Mouse (Mus musculus) right cerebral cortex, postnatal 4 days (tissue): Measurements from ENCODE around the gene Tmub2.

Source experiments
- DNase-seq: peaks from one replicate; pipeline ENCODE4 v3.0.0-alpha.2; 2022

The Tmub2 gene

DNA sequence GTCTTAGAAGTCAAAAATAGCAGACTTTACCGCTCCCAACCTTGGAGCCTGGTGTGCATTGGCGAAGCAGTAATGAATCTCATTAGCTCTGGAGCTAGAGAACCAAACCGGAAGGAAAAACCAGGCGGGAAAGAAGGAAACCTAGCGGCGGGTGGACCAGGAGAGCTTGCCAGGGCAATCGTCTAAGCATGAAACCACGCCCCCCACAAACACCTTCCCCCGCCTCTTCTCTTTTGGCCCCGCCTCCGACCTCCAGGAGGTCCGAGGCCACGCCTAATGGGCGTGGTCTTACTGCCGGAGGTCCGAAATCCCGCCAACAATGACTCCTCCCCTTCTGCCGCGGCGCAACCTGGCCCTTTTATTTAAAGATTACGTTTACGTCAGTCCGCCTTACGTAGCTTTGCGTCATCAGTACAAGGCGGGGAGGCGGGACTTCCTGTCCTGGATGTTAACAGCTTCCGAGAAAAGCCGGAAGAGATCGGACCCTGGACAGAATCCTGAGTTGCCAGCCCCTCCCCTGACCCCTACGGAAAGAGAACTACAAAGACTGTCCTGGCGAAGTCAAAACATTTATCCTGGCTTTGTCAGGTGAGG lies at the start of gene Tmub2:
TSS of gene Tmub2 (plus strand) at position 431 of the 594 bp plus-strand sequence.
- DNase-seq: peak; percentile 88

DNA sequence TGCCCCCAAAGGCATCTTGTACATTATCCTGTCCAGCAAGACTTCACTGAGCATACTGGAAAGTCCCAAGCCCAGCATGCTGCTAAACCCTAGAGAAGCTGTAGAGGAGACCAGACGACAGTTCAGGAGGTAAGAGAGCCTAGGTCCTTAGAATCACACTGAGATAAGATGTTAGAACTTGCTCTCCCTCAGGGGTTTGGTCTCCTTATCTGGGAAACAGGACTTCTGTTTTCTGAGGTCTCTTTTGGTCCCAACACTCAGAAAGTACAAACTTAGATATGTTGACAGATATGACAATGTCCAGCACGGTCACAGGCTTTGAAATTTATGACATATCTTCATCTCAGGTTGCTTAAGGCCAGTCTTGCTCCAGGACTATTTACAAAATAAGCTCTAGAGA lies 48.7 kb upstream of the Tmub2 start:
- DNase-seq: no peak

DNA sequence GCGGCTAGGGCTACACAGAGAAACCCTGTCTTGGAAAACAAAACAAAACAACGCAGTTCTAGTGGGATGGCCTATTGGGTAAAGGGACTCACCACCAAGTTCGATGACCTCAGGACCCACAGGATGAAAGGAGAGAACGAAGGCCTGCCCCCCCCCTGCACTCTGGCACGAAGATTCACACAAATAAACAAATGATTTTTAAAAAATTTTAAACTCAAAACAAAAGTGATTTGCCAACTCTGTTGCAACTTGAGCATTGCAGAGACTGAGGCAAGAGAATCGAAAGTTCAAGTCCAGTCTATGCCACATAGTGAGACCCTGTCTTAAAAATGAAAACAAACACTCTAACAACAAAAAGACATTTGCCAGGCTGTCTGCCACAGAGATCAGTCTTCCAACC lies 44.1 kb upstream of the Tmub2 start:
- no peak for DNase-seq

DNA sequence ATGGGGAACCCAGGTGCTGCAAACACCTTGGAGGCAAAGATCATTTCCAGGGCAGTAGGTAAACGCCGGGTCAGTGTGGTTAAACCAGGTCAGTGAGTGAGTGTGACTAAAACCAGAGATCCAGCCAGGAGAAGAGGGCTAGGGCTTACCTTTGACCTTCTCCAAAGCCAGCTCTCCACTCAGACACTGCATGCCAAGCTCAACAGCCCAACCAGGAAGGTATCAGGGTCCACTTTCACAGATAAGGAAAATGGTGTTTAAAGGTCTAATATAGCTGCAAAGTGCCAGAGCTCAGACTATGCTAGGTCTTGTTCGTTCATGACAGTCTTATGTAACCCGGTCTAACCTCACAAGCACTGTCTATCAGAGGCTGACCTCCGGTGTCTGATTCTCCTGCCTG lies 43.5 kb upstream of the Tmub2 start:
- no peak for DNase-seq

DNA sequence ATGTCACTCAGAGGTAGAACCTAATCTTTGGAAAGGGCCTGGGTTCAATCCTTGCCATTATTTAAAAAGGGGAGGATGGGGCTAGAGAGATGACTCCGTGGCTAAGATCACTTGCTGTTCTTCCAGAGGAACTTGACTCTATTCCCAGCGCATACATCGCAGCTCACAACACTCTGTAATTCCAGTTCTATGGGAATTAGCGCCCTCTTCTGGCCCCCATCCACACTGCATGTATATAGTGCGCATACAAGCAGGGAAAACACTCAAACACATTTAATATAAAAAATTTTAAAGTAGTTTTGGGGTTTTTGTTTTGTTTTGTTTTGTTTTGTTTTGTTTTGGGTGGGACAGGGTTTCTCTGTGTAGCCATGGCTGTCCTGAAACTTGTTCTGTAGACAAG lies 42.9 kb upstream of the Tmub2 start:
- no peak for DNase-seq

DNA sequence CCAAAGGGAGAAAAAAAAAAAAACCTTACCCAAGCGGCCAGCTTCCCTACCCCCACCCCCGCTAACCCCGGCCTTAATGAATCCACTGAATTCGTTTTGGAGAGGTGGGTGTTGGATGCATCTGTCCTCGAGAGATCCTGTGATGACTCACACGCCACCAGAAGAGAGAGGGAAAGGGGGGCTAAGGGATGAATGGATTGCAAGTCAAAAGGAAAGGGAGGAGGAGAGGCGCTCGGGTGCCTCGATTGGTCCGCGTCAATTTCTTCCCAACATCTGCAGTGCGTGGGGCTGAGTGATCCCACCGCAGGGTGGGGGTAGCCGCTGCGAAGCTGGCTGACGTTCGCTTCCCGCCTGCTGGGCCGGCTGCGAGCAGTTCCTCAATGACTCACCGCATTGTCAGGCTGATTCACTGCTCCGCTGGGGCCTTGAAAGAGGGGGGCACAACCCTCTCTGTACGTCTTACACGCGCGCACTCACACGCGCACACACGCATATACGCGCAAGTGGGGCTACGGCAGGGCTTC lies 39.7 kb upstream of the Tmub2 start:
- DNase-seq: peak; percentile 66

DNA sequence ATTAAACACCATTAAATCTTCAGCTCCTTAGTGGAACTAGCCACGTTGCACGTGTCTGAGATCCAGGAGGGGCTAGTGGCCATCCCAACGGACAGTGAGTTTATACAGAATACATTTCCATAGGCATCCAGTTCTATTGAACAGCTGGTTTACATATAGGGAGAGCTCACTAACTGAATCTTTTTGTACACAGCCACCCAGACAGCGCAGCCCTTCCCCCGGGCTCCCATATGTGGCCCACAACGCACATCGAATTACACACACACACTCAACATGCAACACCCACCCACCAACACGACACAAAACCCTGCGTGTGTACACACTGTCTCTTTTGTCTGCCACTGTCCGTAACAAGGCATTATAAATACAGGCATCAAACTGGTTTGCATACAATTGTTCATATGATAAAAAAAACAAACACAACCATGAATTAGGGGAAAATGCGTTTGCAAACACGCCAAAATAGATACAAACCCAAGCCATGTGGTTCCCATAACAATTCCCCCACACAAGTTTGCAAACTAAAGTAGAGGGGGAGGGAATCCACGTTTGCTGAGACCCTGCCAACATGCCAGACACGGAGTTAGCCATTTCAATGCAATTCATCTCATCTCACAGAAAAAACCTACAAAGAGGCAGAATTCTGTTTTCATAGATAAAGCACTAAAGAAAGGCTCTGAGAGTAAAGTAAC lies 39.0 kb upstream of the Tmub2 start:
- DNase-seq: no peak

DNA sequence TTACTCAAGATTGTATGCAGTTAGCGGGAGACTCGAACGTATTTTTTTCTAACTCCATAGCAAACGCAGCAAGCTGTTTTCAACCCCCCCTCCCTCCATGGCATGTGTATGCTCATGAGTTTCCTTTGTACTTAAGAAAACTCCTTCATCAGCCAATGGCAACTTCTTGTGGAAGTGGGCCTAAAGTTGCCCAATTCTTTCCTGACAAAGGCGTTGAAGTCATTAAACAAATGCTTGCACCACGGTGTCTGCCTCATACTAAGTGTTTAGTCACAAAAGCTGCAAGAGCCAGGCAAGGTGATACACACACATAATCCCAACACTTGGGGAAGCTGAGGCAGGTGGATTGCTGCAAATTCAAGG lies 38.5 kb upstream of the Tmub2 start:
- no peak for DNase-seq

DNA sequence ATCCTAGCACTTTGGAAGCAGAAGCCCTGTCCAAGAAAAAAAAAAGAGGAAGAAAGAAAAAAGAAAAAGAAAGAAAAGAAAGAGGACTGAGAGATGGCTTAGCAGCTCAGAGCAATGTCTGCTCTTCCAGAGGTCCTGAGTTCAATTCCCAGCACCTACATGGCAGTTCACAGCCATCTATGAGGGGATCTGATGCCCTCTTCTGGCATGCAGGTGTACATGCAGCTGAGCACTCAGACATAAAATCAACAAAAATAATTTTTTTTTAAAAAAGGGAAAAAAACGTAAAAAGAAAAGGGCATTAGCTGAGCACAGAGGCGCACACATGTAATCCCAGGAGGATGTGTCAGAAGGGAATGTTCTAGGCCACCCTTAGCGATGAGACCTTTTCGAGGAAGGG lies 37.9 kb upstream of the Tmub2 start:
- DNase-seq: no peak

DNA sequence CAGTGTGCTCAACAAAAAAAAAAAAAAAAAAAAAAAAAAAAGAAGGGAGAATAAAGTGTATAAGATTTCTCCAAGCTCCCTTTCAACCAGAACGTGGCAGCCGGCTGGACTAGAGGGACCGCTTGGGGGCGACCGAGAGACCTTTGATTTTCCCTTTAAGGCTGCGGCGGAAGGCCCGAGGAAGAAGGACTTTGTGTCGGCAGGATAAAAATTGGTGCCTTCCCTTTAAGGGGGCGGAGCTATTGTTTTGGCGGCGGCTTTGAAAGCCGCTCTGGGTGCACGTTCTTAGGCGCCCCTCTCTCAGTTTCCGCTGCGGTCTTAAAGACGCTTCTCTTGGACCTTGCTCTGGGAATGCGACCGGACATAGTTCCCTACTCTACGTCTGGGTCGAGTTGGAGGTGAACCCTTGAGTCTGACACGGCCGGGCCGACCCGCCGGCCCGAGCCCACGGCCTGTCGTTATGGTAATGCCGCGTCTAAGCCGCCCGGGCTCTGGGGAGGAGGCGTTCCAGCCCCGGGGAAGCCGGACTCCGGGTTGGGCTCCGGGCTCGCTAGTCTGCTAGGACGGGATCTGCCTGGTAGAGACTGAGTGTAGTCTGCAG lies 36.0 kb upstream of the Tmub2 start, which contains the start of gene BC030867:
TSS of gene BC030867 (plus strand) at position 253 of the 601 bp plus-strand sequence.
- peak; percentile 98 for DNase-seq

DNA sequence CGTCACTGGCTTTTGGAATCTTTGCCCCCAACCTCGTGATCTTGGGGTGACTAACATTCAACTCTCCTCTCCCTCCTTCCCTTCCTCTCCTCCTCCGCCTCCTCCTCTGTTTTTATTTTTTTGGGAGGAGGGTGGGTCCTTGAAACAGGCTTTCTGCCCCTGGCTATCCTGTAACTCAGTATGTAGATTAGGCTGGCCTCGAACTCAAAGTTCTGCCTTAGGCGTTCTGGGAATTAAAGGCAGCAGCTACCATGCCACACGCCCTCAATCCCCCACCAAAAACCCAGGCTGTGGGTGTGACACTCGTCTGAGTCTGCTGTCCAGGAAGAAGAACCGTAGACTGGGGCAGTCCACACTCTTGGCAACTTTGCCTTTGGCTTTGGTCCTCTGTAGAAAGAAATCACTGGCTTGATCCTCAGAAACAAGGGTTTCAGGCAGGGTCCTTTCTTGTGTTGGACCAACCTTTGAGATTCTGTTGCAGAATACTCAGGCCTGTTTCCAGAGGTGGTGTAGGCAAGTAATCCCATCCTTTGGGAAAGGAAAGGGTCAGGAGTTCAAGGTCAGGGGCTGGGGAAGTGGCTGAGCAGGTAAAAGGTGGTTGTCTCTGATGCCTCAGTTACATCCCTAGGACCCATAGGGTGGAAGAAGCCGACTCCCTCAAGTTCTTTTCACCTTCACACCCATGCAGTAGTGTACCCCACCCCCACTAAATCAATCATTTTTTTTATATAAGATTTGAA lies 35.2 kb upstream of the Tmub2 start:
- DNase-seq: no peak

DNA sequence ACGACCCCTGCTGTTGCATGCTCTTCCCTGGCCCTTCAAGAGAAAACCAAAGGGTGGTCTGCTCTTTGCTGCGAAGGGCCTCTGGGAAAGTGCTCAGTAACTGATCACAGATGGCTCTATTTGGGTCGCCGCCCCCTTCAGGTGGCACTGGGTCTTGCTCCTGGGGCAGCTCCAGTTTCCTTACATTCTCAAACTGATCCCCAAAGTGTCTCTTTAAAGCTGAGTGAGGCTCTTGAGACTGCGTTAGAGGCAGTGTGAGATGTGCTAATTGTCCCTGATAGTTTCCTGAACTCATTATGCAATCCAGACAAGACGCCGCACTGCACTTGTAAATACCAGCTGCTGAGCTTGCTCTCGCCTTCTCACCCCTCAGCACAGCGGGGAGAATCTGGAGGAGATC lies 27.2 kb upstream of the Tmub2 start:
- peak; percentile 31 for DNase-seq

DNA sequence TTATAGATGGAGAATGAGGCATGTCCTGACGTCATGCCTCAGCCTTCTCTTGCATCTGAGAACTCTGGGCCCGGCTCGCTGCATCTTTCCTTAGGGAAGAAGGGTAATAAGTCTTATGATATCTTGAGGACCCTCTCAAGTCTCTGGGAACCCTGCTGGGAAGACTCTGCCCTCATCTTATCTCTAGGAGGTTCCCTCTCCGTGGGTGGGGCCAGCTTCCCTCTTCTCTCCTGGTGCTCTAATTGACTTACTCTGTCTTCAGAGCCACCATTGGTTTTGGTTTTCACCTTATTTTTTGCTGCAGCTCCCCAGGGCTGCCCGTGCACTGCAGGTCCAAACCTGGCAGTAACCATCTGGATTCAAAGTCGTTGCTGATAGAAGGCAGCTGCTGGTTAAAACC lies 26.6 kb upstream of the Tmub2 start:
- no peak for DNase-seq

DNA sequence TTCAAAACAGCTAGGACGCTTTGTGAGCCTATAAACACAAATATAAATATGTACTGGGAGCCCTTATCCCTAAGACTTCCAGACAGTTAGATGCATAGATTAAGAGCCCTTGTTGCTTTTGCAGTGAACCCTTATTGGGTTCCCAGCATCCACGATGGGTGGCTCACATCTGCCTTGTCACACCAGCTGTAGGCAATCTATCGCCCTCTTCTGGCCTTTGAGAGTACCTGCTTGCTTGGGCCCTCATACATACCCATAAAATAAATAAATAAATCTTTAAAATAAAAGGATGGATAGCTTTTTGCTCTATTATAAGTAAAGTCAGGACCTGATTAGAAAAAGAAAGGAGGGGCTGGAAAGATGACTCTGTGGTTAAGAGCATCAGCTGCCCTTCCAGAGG lies 26.2 kb upstream of the Tmub2 start:
- no peak for DNase-seq

DNA sequence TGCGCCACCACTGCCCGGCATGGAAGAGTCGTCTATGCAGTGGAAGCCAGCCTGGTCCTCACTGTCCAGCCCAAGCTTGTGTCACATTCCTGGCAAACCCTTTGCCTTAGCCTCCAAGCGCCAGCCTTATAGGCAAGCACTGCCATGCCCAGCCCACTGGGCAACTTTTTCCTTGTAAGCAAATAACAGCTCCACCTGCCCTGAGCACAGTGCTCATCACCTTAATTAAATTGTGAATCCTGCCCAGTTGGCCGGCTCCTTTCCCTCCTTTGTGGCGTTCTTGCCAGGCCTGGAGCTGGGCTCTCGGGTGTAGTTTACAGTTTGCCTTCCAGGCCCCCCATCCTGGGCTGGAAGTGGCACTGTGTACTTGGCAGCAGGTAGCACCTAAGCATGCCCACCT lies 21.5 kb upstream of the Tmub2 start:
- no peak for DNase-seq

DNA sequence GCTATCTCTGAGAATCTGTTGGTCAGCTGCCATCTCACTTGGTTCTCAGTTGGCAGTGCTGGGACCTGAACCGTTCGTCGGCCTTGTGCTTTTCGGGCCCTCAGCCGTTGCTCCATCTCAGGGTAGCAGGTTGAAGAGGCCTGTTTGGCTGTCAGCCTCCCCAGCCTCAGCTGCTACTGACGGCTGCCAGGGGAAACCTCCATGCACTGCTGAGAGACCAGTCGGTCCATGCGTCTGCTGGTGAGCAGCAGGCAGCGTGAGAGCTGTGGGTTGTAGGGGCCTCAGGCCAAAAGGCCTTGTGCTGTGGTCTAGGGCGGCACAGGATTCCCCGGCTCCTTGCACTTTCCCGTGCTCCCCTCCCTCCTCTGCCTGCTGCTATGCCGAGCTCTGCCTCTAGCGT lies 18.9 kb upstream of the Tmub2 start:
- DNase-seq: no peak

DNA sequence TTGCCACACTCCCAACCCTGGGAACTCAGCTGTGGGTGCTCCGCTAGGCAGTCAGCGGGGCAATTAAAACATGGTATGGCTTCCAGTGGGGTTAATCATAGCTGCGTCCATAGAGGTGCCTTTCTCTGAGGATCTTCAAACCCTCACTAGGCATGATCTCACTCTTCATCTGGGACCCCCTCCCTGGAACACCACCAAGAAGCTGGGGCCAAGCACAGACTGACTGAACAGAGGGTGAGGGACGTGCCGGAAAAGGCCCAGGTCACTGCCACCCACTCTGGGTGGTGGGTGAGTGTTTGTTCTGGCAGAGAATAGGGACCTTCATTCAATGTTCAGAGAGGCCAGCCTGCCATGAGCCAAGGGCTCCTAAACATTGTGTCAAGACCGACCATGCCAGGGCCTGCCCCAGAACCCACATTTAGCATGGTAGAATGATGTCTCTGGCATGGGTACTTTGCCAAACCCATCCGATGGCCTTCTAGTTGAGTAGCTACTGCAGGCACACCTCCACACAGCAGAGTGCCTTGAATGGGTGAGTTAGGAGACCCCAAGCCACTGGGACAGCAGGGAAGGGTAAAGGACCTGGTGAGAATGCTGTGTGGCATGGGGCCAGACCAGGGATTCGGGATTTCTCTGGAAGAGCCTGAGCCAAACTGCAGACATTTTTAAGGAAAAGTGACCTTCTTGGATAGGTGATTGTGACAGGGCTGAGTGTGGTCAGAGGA lies 17.9 kb upstream of the Tmub2 start:
- DNase-seq: no peak

DNA sequence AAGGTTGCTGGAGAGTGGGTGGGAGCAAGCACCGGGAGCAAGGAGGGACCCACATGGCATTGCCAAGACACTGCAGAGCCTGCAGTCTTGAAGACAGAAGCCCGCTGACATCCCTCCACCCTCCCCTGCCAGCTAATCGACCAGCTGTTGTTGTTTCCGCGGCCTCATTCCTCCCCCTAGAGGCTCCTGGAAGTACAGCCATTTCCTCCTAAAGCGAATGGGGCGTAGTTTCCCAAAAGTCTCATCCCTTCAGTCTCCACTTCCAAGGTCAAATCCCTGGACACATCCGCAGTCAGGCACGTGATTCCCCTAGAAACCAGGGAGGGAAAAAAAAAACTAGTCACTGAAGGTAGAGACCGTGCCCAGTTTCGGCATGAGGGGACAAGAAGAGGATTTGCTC lies 17.3 kb upstream of the Tmub2 start:
- DNase-seq: peak; percentile 66

DNA sequence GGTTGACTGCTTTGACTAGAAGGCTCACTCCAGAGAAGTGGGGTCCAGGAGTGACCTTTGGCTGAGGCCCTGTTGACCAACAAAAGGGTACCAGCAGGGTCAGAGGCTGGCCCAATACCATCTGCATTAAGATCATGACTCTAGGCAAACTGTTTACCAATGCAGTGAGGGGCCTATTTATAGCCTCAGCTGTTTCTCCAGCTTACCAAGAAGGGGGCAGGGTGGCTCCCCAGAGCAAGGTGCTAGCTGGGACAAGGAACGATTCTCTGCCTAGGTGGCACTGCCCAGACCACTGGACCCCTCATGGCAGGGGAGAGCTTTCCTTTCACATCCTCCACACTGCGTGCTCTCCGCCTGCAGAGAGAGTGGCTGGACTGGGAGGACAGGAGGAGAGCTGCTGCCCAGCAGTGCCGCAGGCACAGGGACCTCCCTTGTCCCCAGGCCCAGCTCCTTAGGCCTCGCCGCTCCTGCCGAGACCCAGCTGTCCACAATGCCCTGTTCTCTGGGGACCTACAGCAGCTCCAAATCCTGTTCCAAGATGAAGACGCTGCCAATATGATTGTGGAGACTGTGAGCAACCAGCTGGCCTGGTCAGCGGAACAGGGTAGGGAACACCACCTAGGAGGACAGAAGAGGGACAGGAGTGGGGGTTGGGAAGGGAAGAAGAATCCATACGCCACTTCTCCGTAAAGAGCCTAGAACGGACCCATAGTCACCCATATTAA lies 16.0 kb upstream of the Tmub2 start, which contains the start of gene Asb16:
TSS of gene Asb16 (plus strand) at position 224 of the 725 bp plus-strand sequence.
- DNase-seq: no peak

DNA sequence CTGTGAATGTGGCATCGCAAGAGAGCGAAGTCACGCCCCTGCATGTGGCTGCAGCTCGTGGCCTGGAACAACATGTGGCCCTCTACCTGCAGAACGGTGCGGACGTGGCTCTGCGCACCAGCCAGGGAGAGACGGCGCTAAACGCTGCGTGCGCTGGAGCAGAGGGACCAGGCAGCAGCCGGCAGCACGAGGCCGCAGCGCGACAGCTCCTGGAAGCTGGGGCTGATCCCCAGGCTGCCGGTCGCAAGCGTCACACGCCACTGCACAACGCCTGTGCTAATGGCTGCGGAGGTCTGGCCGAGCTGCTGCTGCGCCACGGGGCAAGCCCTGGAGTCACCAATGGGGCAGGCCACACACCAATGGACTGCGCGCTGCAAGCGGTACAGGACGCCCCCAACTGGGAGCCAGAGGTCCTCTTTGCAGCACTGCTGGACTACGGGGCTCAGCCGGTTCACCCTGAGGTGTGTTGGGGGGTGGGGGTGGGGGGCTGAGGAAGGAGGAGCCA lies 8.3 kb upstream of the Tmub2 start:
- DNase-seq: no peak

DNA sequence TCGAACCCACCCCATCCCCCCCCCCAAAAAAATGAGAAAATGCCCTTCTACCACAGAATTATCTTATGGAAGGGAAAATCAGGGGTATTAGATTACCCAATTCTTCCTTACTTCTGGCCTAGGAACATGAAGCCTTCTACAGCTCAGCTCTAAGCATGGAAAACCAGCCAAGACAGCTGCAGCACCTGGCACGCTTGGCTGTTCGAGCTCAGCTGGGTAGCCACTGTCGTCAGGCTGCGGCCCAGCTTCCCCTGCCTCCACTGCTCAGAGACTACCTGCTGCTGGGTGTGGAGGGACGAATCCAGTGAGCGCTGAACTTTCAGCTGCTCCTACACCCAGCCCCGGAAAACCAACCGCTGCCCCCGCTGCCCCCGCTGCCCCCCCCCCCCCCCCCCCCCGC lies 7.0 kb upstream of the Tmub2 start:
- no peak for DNase-seq

DNA sequence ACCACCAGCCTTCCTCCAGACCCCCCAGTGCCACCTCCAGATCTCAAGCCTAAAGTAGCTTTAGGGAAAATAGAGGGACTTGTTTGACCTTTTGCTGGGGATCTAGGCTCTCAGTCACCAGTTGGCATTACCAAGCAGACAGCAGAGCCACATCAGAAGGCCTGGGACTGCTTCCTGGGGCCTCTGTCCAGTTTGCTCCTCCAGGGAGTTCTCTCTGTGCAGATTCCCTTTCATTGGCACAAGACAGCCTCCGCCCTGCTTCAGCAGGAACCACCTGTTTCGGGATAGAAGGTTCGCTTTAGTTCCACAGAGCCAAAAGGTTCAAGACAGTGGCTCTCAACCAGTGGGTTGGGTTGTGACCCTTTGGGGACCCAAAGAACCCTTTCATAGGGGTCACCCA lies 5.1 kb upstream of the Tmub2 start:
- DNase-seq: no peak
